Mouse (Mus musculus): Measurements from ENCODE around the gene Trnau1ap. TPM values are rescaled to one million over a fixed set of nuclear protein-coding genes. Genes with fewer than 3 reads are reported as not detected.

Trnau1ap gene
- polyA plus RNA-seq (2017; shearing (Covaris generic)) = 35.4 TPM

GRCm38 (mm10) chr4:132329115-132329834, at the start of gene Trnau1ap:
TSS of gene Trnau1ap (minus strand) at chr4:132329538.

GRCm38 (mm10) chr4:132353481-132353885, 24.1 kb upstream of the Trnau1ap start, which contains the start of gene Rcc1:
TSS of gene Rcc1 (minus strand) at chr4:132353605.

DNA sequence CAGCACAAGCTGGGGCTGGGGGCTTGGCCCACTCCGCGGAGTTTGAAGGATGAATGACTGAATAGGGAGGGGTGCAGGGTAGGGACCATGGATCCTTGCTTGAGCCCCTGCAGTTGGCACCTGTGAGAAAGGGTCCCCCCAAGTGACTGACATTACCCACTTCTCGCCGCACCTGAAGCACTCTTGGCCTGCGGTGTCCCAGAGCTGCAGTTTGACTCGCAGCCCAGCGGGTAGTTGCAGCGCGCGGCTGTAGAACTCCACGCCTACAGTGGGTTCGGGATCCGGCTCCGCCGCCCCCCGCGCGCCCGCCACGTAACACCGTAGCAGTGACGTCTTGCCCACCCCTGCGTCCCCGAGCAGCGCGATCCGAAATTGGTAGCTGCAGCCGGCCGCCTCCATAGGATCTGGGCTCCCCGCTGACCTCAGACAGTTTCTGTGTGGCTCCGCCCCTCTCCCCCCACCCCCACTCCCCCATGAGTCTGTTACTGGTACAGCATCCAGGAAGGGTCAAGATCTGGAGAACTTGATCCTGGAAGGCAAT, 26.3 kb downstream of the Trnau1ap start, which contains the start of gene Rab42:
TSS of gene Rab42 (minus strand) at position 447 of the 541 bp plus-strand sequence.

DNA sequence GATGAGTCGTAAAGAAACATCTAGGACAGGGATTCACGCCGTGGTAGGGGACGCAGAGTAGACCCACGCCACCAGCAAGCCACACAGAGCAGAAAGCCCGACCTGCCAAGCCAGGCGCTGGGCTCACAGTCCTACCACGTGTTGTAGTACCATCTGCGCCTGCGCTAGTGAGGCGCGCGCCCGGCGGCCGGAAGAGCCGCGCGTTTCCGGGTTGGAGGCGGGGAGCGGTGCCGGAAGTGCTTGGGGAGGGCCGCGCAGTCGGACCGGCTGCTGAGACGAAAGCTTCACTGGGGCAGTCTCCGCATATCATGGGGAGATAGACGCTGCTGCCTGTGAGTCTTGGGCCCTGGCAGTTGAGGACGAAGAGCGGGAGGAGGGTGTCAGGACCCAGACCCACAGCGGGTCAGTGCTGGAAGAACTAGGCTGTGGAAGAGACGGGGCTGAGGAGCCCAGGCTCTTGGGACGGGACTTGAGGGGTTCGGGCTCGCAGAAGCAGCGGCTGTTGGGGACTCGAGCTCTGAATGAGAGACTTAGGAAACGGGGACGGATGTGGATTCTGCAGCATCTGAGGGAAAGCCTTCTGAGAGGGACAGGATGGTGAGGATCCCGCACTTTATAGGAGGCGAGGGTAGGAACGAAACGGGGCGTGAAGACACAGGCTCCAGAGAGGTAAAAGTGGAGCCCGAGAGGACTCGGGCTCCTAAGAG, 55.0 kb downstream of the Trnau1ap start, which contains the start of gene Taf12:
TSS of gene Taf12 (plus strand) at position 220 of the 707 bp plus-strand sequence.

Other genes with a start within 250 kb of the Trnau1ap start
- not detected for gene Oprd1, start 185.1 kb downstream of the Trnau1ap start, polyA plus RNA-seq (2017; shearing (Covaris generic))
- gene Ythdf2, start 117.2 kb downstream of the Trnau1ap start, polyA plus RNA-seq (2017; shearing (Covaris generic)) = 78.3 TPM
- gene Gmeb1, start 67.9 kb downstream of the Trnau1ap start, polyA plus RNA-seq (2017; shearing (Covaris generic)) = 6.7 TPM
- gene Taf12, start 55.2 kb downstream of the Trnau1ap start, polyA plus RNA-seq (2017; shearing (Covaris generic)) = 89.7 TPM
- gene Rab42, start 26.2 kb downstream of the Trnau1ap start, polyA plus RNA-seq (2017; shearing (Covaris generic)) = 0.74 TPM
- 32.7 TPM for gene Rcc1, start 24.1 kb upstream of the Trnau1ap start, polyA plus RNA-seq (2017; shearing (Covaris generic))
- gene Phactr4, start 93.0 kb upstream of the Trnau1ap start, polyA plus RNA-seq (2017; shearing (Covaris generic)) = 4.5 TPM
- gene Med18, start 134.4 kb upstream of the Trnau1ap start, polyA plus RNA-seq (2017; shearing (Covaris generic)) = 30.4 TPM
- gene Sesn2, start 181.0 kb upstream of the Trnau1ap start, polyA plus RNA-seq (2017; shearing (Covaris generic)) = 9.8 TPM
- gene Atpif1, start 204.1 kb upstream of the Trnau1ap start, polyA plus RNA-seq (2017; shearing (Covaris generic)) = 231 TPM
- 253 TPM for gene Dnajc8, start 206.0 kb upstream of the Trnau1ap start, polyA plus RNA-seq (2017; shearing (Covaris generic))
- gene Ptafr, start 234.5 kb upstream of the Trnau1ap start, polyA plus RNA-seq (2017; shearing (Covaris generic)) = 0.58 TPM

Data from CD4-positive, CD25-positive, alpha-beta regulatory T cell, adult 9 weeks (primary cell).